Mouse (Mus musculus) forebrain, embryonic 16.5 days (tissue): ENCODE measurements around the gene Gm6793. TPM values are rescaled to one million over a fixed set of nuclear protein-coding genes. Genes with fewer than 3 reads are reported as not detected.

Experiments
- ATAC-seq: fragments of 200-750 bp; cut with Nextera tagmentation; 2 replicates; pipeline ENCODE4 v1.8.0; 2017; ENCODE audit warnings: mild to moderate bottlenecking, moderate library complexity
- H3K27ac ChIP-seq: fragments of 300-500 bp; sonication (generic); 2 replicates; pipeline ENCODE4 v1.5.1; 2014; ENCODE audit warnings: low read length, control low read depth
- H3K27me3 ChIP-seq: fragments of 300-500 bp; sonication (generic); replicated peaks from 2 replicates; pipeline ENCODE4 v1.6.1; 2014; ENCODE audit warnings: low read length; ENCODE audit not compliant: control insufficient read depth, insufficient read depth
- H3K36me3 ChIP-seq: fragments of 300-500 bp; sonication (generic); 2 replicates; pipeline ENCODE4 v1.6.1; 2014; ENCODE audit not compliant: control insufficient read depth, insufficient read depth
- H3K4me1 ChIP-seq: fragments of 300-500 bp; sonication (generic); replicated peaks from 2 replicates; pipeline ENCODE4 v1.6.1; 2014; ENCODE audit warnings: low read length; ENCODE audit not compliant: control insufficient read depth, insufficient read depth
- H3K4me2 ChIP-seq: fragments of 300-500 bp; sonication (generic); 2 replicates; pipeline ENCODE4 v1.6.1; 2014; ENCODE audit warnings: mild to moderate bottlenecking, low read length, control low read depth
- H3K4me3 ChIP-seq: fragments of 300-500 bp; sonication (generic); replicated peaks from 2 replicates; pipeline ENCODE4 v1.5.1; 2014; ENCODE audit warnings: mild to moderate bottlenecking, low read length, control low read depth
- H3K9ac ChIP-seq: fragments of 300-500 bp; sonication (generic); replicated peaks from 2 replicates; pipeline ENCODE4 v1.6.1; 2014; ENCODE audit warnings: low read depth, low read length, control low read depth
- H3K9me3 ChIP-seq: fragments of 300-500 bp; sonication (generic); 2 replicates; pipeline ENCODE4 v1.6.1; 2016; ENCODE audit warnings: low read length; ENCODE audit not compliant: control insufficient read depth
- WGBS: fragments of 180-500 bp; shearing (Covaris S2); extraction: QIAGEN DNeasy Blood & Tissue Kit; methylation state at CpG from one replicate; pipeline ENCODE4 v1.1.7; 2014; 5-methylcytosine and 5-hydroxymethylcytosine counted together
- polyA plus RNA-seq: library from polyadenylated mRNA; unstranded; fragments of >200 nt; fragmentation: Nextera tagmentation; extraction: Ambion mirVana; gene quantifications from 2 replicates; pipeline ENCODE4 v1.2.1, GENCODE M21; 2015

Gm6793 gene
- polyA plus RNA-seq, 1 experiment from 2014 or later: 0.85 TPM

- H3K4me1 ChIP-seq: no peaks in the 10 kb centered on the region
- H3K36me3 ChIP-seq: peaks cover 4% of the 10 kb centered on the region; the same call in 1 of the 2 replicates
- H3K4me2 ChIP-seq: no peak overlapping the region
- H3K9ac ChIP-seq: no peak overlapping the region
- H3K9me3 ChIP-seq: no peaks in the 10 kb centered on the region
- H3K27me3 ChIP-seq: no peaks in the 10 kb centered on the region
- 97% methylated on average over 12 of the region's 12 CpGs for WGBS
- H3K4me3 ChIP-seq: no peak overlapping the region
- ATAC-seq: no peak
- H3K27ac ChIP-seq: no peak overlapping the region
Measured at GRCm38 (mm10) chr8:111974138-111974537, 40.7 kb downstream of the Gm6793 start.

GRCm38 (mm10) chr8:111968991-111969390, 45.8 kb downstream of the Gm6793 start:
- no peaks in the 10 kb centered on the region for H3K9me3 ChIP-seq
- no peaks in the 10 kb centered on the region for H3K27me3 ChIP-seq
- WGBS: 23% methylated on average over 5 of the region's 5 CpGs
- H3K4me2 ChIP-seq: no peak overlapping the region
- ATAC-seq: no peak
- H3K9ac ChIP-seq: no peak overlapping the region
- H3K36me3 ChIP-seq: peaks cover 3% of the 10 kb centered on the region; the same call in 1 of the 2 replicates
- no peaks in the 10 kb centered on the region for H3K4me1 ChIP-seq
- H3K27ac ChIP-seq: no peak overlapping the region
- H3K4me3 ChIP-seq: no peak overlapping the region

DNA sequence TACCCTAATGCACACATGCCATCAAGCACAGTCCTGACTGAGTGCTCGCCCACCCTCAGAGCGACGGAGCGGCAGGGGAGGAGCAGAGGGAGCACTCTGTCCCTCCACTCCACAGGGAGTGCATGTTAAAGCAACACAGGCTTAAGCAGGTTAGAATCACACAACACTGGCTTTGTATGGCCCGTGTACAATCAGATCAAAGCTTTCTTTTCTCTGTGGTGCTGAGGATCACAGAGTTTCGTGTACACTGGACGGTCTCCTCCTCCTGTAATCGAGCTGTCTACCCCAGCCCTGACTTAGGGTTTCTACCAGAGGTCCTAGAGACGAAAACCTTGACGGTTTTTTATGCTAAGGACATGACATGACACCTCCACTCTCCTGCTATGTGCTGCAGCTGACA, 46.3 kb downstream of the Gm6793 start:
- H3K9me3 ChIP-seq: no peaks in the 10 kb centered on the region
- no peak overlapping the region for H3K4me3 ChIP-seq
- H3K4me1 ChIP-seq: no peaks in the 10 kb centered on the region
- WGBS: 80% methylated on average over 10 of the region's 10 CpGs
- H3K4me2 ChIP-seq: no peak overlapping the region
- H3K9ac ChIP-seq: no peak overlapping the region
- H3K27ac ChIP-seq: no peak overlapping the region
- no peak for ATAC-seq
- H3K36me3 ChIP-seq: peaks cover 3% of the 10 kb centered on the region; the same call in 1 of the 2 replicates
- H3K27me3 ChIP-seq: no peaks in the 10 kb centered on the region

- H3K4me2 ChIP-seq: no peak overlapping the region
- H3K9me3 ChIP-seq: no peaks in the 10 kb centered on the region
- no peak overlapping the region for H3K9ac ChIP-seq
- H3K4me3 ChIP-seq: no peak overlapping the region
- H3K27ac ChIP-seq: no peak overlapping the region
- peaks cover 3% of the 10 kb centered on the region; the same call in 1 of the 2 replicates for H3K36me3 ChIP-seq
- WGBS: 81% methylated on average over 5 of the region's 5 CpGs
- no peaks in the 10 kb centered on the region for H3K27me3 ChIP-seq
- ATAC-seq: no peak
- no peaks in the 10 kb centered on the region for H3K4me1 ChIP-seq
Measured at GRCm38 (mm10) chr8:111967246-111967870, 47.5 kb downstream of the Gm6793 start.

- H3K4me3 ChIP-seq: no peak overlapping the region
- H3K9me3 ChIP-seq: no peaks in the 10 kb centered on the region
- H3K9ac ChIP-seq: no peak overlapping the region
- H3K4me1 ChIP-seq: no peaks in the 10 kb centered on the region
- whole genome bisulfite sequencing: 85% methylated on average over 7 of the region's 7 CpGs
- H3K27me3 ChIP-seq: no peaks in the 10 kb centered on the region
- H3K27ac ChIP-seq: no peak overlapping the region
- peaks cover 3% of the 10 kb centered on the region; the same call in 1 of the 2 replicates for H3K36me3 ChIP-seq
- no peak overlapping the region for H3K4me2 ChIP-seq
- ATAC-seq: no peak
Measured at GRCm38 (mm10) chr8:111964849-111965561, 49.8 kb downstream of the Gm6793 start.

- no peak for ATAC-seq
- WGBS: 70% methylated on average over 5 of the region's 5 CpGs
Measured at GRCm38 (mm10) chr8:111964351-111964750, 50.5 kb downstream of the Gm6793 start.

DNA sequence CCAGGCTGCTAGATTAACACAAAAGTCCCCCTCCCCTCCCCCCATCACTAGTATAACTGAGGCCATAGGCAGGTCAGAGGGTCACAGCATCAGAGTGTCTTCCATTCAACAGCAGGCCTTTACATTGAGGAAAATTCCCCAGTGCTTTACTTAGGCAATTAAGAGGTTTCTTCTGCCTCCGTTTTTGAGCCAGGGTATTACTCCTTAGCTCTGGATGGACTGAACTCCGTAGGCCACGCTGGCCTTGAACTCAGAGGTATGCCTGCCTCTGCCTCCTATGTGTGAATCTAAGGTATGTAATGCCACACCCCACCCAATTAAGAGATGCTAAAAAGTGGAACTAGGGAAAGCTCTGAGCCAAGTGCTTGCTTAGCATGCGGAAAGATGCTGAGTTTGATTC, 51.3 kb downstream of the Gm6793 start:
- ATAC-seq: no peak
- H3K27ac ChIP-seq: no peak overlapping the region
- no peak overlapping the region for H3K9ac ChIP-seq
- no peaks in the 10 kb centered on the region for H3K27me3 ChIP-seq
- no peaks in the 10 kb centered on the region for H3K4me1 ChIP-seq
- 78% methylated on average over 4 of the region's 4 CpGs for WGBS
- no peak overlapping the region for H3K4me3 ChIP-seq
- no peak overlapping the region for H3K4me2 ChIP-seq
- no peaks in the 10 kb centered on the region for H3K9me3 ChIP-seq
- H3K36me3 ChIP-seq: peaks cover 3% of the 10 kb centered on the region; the same call in 1 of the 2 replicates

More at GRCm38 (mm10) chr8:111964351-111964750, 50.5 kb downstream of the Gm6793 start:
- Histone ChIP-seq H3K36me3 (peaks cover 3% of the 10 kb centered on the region; the same call in 1 of the 2 replicates), H3K9ac (no peak overlapping the region), H3K9me3 (no peaks in the 10 kb centered on the region), H3K4me3 (no peak overlapping the region), H3K4me2 (no peak overlapping the region), H3K27me3 (no peaks in the 10 kb centered on the region), H3K4me1 (no peaks in the 10 kb centered on the region), H3K27ac (no peak overlapping the region)

Other genes with a start within 250 kb of the Gm6793 start
- gene Cfdp1, start 160.7 kb downstream of the Gm6793 start, polyA plus RNA-seq: 175 and 190 TPM in 2 replicates
- 3.6 and 3.8 TPM in 2 replicates for gene Tmem170, start 138.3 kb downstream of the Gm6793 start, polyA plus RNA-seq
- gene Chst5, start 104.6 kb downstream of the Gm6793 start, polyA plus RNA-seq: 2.3 and 2.6 TPM in 2 replicates
- 14.1 and 14.3 TPM in 2 replicates for gene Tmem231, start 81.2 kb downstream of the Gm6793 start, polyA plus RNA-seq
- 479 and 491 TPM in 2 replicates for gene Gabarapl2, start 74.3 kb downstream of the Gm6793 start, polyA plus RNA-seq
- gene Adat1, start 22.7 kb downstream of the Gm6793 start, polyA plus RNA-seq: 8.4 and 10.0 TPM in 2 replicates
- gene Kars, start 3.7 kb downstream of the Gm6793 start, polyA plus RNA-seq: 171 and 181 TPM in 2 replicates
- 57.0 and 64.6 TPM in 2 replicates for gene Terf2ip, start 3.6 kb downstream of the Gm6793 start, polyA plus RNA-seq